Mouse (Mus musculus) adrenal gland, adult (tissue): Measurements from ENCODE around the gene Uqcrq.
A peak's percentile ranks its signal among the peaks of the same experiment; 100 is the strongest.

Experiments used
- DNase-seq, 2 experiments: peaks; one replicate each; pipeline ENCODE4 v3.0.0; 2022 to 2023; ENCODE audit warnings: low spot score in 1 of 2; ENCODE audit not compliant: inconsistent age in 2 of 2

Gene Uqcrq

GRCm38 (mm10) chr11:53418048-53418447 lies 12.6 kb downstream of the Uqcrq start:
- no peak for DNase-seq

- DNase-seq = no peak
Observed at GRCm38 (mm10) chr11:53413871-53414270, 16.8 kb downstream of the Uqcrq start.

- peak in 1 of 2 experiments; percentile 68 for DNase-seq
Observed at GRCm38 (mm10) chr11:53411738-53412137, 18.9 kb downstream of the Uqcrq start.

- no peak for DNase-seq
Observed at GRCm38 (mm10) chr11:53403638-53404037, 27.0 kb downstream of the Uqcrq start.

GRCm38 (mm10) chr11:53393856-53394255 lies 36.8 kb downstream of the Uqcrq start:
- no peak for DNase-seq

- no peak for DNase-seq
Observed at GRCm38 (mm10) chr11:53383758-53384428, 46.7 kb downstream of the Uqcrq start.

- DNase-seq = no peak
Observed at GRCm38 (mm10) chr11:53378918-53379317, 51.7 kb downstream of the Uqcrq start.
